Mouse (Mus musculus) liver, adult 2 months (tissue): Measurements from ENCODE around the gene Ppp1r21.

Experiments used
- CTCF ChIP-seq: fragments of 200-500 bp; IDR thresholded peaks from 2 replicates; pipeline ENCODE4 v1.5.1; 2011; ENCODE audit warnings: low read depth, low read length, control low read depth
- POLR2A ChIP-seq: fragments of 200-500 bp; IDR thresholded peaks from 2 replicates; pipeline ENCODE4 v1.6.1; 2011; ENCODE audit warnings: low read length, control low read depth; ENCODE audit not compliant: insufficient read depth; ENCODE audit errors: extremely low read depth

GRCm38 (mm10) chr17:88546745-88547144 lies 16.8 kb downstream of the Ppp1r21 start:
- no peak for TF ChIP-seq CTCF
- TF ChIP-seq POLR2A: no peak
